Mouse (Mus musculus) embryonic facial prominence, embryonic 11.5 days (tissue): ENCODE results near the gene Pou3f1. TPM values are rescaled to one million over a fixed set of nuclear protein-coding genes. Genes with fewer than 3 reads are reported as not detected.

Experiments
- ATAC-seq: fragments of 200-750 bp; cut with Nextera tagmentation; replicated peaks from 2 replicates; pipeline ENCODE4 v1.8.0; 2017; ENCODE audit warnings: low read depth; ENCODE audit not compliant: insufficient number of reproducible peaks, low FRiP score, low TSS enrichment
- DNase-seq: peaks from one replicate; pipeline ENCODE4 v3.0.0-alpha.2; 2015; ENCODE audit warnings: low spot score
- H3K27ac ChIP-seq: fragments of 300-500 bp; sonication (generic); replicated peaks from 2 replicates; pipeline ENCODE4 v1.5.1; 2014; ENCODE audit warnings: mild to moderate bottlenecking, low read depth, low read length, control low read depth
- H3K27me3 ChIP-seq: fragments of 300-500 bp; sonication (generic); 2 replicates; pipeline ENCODE4 v1.6.1; 2014; ENCODE audit warnings: mild to moderate bottlenecking, low read length, moderate library complexity, mixed read lengths; ENCODE audit not compliant: control insufficient read depth, insufficient read depth
- H3K36me3 ChIP-seq: fragments of 300-500 bp; sonication (generic); replicated peaks from 2 replicates; pipeline ENCODE4 v1.6.1; 2014; ENCODE audit warnings: low read depth, mild to moderate bottlenecking, low read length, moderate library complexity, mixed read lengths; ENCODE audit not compliant: control insufficient read depth, insufficient read depth
- H3K4me1 ChIP-seq: fragments of 300-500 bp; sonication (generic); 2 replicates; pipeline ENCODE4 v1.6.1; 2014; ENCODE audit warnings: low read length, mixed read lengths; ENCODE audit not compliant: control insufficient read depth, insufficient read depth
- H3K4me2 ChIP-seq: fragments of 300-500 bp; sonication (generic); 2 replicates; pipeline ENCODE4 v1.6.1; 2014; ENCODE audit warnings: low read depth, mild to moderate bottlenecking, control low read depth, low read length, moderate library complexity
- H3K4me3 ChIP-seq: fragments of 300-500 bp; sonication (generic); 2 replicates; pipeline ENCODE4 v1.5.1; 2014; ENCODE audit warnings: low read depth, low read length, control low read depth
- H3K9ac ChIP-seq: fragments of 300-500 bp; sonication (generic); replicated peaks from 2 replicates; pipeline ENCODE4 v1.6.1; 2014; ENCODE audit warnings: mild to moderate bottlenecking, control low read depth, low read length
- H3K9me3 ChIP-seq: fragments of 300-500 bp; sonication (generic); replicated peaks from 2 replicates; pipeline ENCODE4 v1.6.1; 2016; ENCODE audit warnings: mild to moderate bottlenecking, low read length, inconsistent platforms, mixed read lengths; ENCODE audit not compliant: control insufficient read depth
- WGBS: fragments of 180-500 bp; shearing (Covaris S2); extraction: QIAGEN DNeasy Blood & Tissue Kit; methylation state at CpG from one replicate; pipeline ENCODE4 v1.1.7; 2014; 5-methylcytosine and 5-hydroxymethylcytosine counted together
- polyA plus RNA-seq: library from polyadenylated mRNA; unstranded; fragments of >200 nt; fragmentation: Nextera tagmentation; extraction: Ambion mirVana; gene quantifications from 2 replicates; pipeline ENCODE4 v1.2.1, GENCODE M21; 2014

Gene Pou3f1
- polyA plus RNA-seq, 1 experiment from 2014 or later = 3.4 TPM

DNA sequence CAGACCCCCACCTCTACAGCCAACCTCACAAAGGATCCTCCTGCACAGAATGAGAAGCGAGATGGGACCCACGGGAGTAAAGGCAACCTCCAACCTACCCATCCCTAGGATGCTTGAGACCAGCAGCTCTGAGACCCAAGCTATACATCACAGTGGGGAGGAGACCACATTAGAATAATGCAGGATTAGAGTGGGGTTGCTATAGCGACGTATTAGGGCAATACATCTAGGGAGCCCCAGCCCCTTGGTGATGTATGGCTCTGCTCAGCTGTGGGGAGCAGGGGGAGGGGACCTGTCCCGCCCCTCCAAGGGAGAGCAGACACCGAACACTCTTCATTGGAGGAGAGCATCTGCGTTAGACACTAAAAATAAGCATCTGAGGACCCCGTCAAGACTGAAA, 11.5 kb downstream of the Pou3f1 start:
- H3K27me3 ChIP-seq = peaks cover 8% of the 10 kb centered on the region
- H3K4me2 ChIP-seq = no peak overlapping the region
- DNase-seq (peak; percentile 42), ATAC-seq (peak; percentile 60)
- 20% methylated on average over 8 of the region's 8 CpGs for WGBS
- no peaks in the 10 kb centered on the region for H3K9me3 ChIP-seq
- H3K9ac ChIP-seq = no peak overlapping the region
- no peak overlapping the region for H3K27ac ChIP-seq
- H3K36me3 ChIP-seq = no peaks in the 10 kb centered on the region
- peaks cover 2% of the 10 kb centered on the region; the same call in 1 of the 2 replicates for H3K4me1 ChIP-seq
- H3K4me3 ChIP-seq = no peak overlapping the region

DNA sequence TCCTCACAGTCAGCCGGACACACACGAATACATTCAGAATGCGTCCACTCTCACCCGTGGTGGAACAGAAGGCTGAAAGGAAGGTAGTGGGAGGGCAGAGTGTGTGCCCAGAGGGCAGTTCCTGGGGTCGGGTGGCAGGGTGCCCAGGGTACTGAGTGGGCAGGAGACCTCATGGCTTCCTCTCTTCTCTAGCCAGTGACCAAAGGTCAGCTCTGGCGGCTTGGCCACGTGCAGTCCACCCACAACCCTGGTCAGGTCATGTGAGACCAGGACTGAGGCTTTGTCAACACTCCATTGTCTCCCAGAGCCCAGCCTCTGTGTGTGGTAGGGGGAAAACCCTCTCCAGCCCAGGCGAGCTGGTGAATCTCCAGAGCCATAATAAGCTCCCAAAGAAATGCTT, 13.6 kb downstream of the Pou3f1 start:
- Histone ChIP-seq H3K9me3 (no peaks in the 10 kb centered on the region), H3K9ac (no peak overlapping the region), H3K4me1 (peaks cover 2% of the 10 kb centered on the region; the same call in 1 of the 2 replicates), H3K27ac (no peak overlapping the region), H3K4me2 (no peak overlapping the region), H3K27me3 (peaks cover 8% of the 10 kb centered on the region), H3K4me3 (no peak overlapping the region), H3K36me3 (no peaks in the 10 kb centered on the region)
- WGBS = 71% methylated on average over 8 of the region's 8 CpGs
- DNase-seq (no peak), ATAC-seq (no peak)

DNA sequence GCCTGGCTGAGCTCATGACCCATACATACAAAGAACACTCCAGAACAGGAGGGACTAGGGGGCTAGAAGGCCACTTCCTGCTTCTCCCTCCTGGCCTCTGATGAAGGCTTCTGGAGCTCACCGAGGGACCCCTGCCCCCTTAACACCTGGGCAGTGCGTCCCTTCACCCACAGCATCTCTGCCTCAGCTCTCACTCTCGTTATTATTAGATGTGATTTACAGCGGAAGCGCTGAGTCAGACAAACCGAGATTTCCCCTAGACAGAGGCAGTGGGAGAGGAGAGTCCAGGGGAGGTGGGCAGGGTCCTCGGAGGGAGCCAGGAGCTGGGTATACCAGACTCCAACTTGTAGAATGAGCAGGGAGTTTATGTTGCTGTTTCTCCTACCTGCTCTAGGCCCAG, 15.0 kb downstream of the Pou3f1 start:
- Histone ChIP-seq H3K27me3 (peaks cover 8% of the 10 kb centered on the region), H3K4me2 (no peak overlapping the region), H3K4me3 (no peak overlapping the region), H3K9ac (no peak overlapping the region), H3K4me1 (peaks cover 2% of the 10 kb centered on the region; the same call in 1 of the 2 replicates), H3K27ac (no peak overlapping the region), H3K9me3 (no peaks in the 10 kb centered on the region), H3K36me3 (no peaks in the 10 kb centered on the region)
- DNase-seq (no peak), ATAC-seq (no peak)
- WGBS = 30% methylated on average over 7 of the region's 7 CpGs

DNA sequence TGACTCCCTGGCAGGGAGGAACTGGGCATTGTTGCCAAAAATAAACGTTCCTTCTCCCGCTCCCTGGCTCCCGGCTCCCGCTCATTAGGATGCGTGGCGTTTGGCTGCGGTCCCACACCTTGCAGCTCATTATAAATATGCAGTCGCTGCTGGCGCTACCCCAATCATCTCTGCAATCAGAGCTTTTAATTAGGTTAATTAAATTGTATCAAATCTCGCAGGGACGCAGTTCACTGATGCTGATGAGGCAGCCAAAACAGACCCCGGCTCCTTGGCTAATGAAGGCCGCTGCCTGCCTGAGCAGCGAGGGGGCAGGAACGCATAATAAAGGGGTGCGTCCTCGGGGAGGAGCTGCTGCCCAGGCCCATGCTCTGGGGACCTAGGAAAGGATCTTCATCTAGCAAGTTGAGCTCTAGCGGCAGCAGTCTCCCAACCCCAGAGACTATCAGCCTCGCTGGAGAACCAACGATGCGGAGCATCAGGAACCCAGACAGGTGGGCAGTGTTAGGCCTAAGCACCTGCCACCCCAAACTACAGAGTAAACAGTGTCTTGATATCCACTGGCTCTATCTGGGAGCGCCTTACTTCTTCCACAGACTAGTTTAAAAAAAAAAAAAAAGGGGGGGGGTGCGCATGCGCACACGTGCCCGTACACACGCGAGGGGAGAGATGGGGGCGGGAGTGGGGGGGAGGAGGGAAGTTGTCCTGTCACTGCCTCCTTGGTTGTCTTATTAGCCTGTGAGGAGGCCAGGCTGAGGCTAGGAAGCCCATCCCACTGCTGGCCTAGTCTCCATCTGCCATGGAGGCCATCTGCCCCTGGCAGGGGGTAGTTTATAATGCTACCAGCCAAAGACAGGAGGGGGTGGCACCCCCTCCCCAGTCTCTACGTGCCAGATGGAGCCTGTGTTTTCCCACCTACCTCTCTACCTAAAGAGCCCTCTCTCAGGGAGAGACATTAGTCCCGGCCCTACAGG, 16.0 kb downstream of the Pou3f1 start:
- WGBS = 3% methylated on average over 24 of the region's 31 CpGs
- DNase-seq = peak; percentile 35
- peaks cover 8% of the 10 kb centered on the region for H3K27me3 ChIP-seq

DNA sequence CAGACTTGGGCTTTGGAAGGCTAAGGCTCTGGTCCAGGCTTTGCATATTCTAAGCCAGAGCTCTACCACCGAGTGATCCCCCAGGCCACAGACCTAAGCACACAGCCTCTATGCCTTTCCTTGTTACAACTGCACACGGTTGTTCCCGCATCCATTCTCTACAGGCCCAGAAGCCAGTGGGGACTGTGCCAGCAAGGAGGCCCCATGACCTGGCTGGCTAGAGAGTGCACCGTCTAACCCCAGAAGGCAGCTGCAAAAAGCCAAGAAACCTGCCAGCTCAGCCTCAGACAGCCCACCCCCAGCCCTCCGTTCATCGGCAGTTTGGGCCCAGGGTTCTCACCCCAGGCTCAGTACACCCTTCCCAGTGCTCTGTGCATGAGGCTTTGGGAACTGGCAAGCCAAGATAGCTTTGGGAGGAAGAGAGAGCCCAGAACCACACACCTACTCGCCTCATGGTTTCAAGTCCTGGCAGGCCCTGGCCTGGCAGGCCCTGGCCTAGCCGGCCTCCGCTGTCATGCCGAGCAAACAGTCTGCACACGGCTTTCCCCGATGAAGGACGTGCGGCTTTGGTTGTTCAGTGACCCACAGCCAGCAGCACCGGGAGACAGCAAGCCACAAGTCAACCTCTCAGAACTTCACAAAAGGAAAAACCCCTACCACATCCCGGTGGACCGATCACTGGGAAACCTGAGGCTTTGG, 17.9 kb downstream of the Pou3f1 start:
- Histone ChIP-seq H3K36me3 (no peaks in the 10 kb centered on the region; the same call in 1 of the 2 replicates), H3K4me3 (no peak overlapping the region), H3K4me1 (peaks cover 2% of the 10 kb centered on the region; the same call in 1 of the 2 replicates), H3K4me2 (no peak overlapping the region), H3K27ac (no peak overlapping the region), H3K9me3 (no peaks in the 10 kb centered on the region), H3K9ac (no peak overlapping the region; the same call in 1 of the 2 replicates), H3K27me3 (peaks cover 8% of the 10 kb centered on the region)
- ATAC-seq (peak; percentile 27; the same call in 1 of the 2 replicates), DNase-seq (no peak)
- 52% methylated on average over 17 of the region's 17 CpGs for WGBS

More for the DNA sequence above, 16.0 kb downstream of the Pou3f1 start:
- Histone ChIP-seq H3K9me3 (no peaks in the 10 kb centered on the region), H3K36me3 (no peaks in the 10 kb centered on the region), H3K4me2 (peak overlapping the region; percentile 48), H3K4me3 (peak overlapping the region; percentile 24), H3K9ac (0 out of 2 replicates have a peak overlapping the region, but pooled peaks have one; percentile 19), H3K4me1 (peaks cover 2% of the 10 kb centered on the region; the same call in 1 of the 2 replicates), H3K27ac (no peak overlapping the region)
- 0 out of 2 replicates have a peak, but pooled peaks have one; percentile 15 for ATAC-seq

DNA sequence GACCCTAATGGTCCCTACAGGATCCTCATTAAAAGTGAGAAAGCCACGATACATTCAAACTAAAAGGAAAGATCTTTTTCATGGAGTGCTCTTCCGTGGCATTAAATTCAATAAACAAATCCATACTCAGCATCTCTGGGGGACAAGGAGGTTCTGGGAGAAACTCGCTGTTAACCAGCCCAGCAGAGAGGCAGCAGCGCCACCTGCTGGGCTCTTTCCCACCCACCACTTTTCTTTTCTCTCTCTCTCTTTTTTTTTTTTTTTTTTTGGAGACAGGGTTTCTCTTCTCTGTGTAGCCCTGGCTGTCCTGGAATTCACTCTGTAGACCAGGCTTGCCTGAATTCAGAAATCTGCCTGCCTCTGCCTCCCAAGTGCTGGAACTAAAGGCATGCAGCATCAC, 18.4 kb downstream of the Pou3f1 start:
- no peak overlapping the region for H3K27ac ChIP-seq
- DNase-seq (peak; percentile 92), ATAC-seq (no peak)
- peaks cover 8% of the 10 kb centered on the region for H3K27me3 ChIP-seq
- WGBS = 1% methylated on average over 4 of the region's 4 CpGs
- peaks cover 2% of the 10 kb centered on the region; the same call in 1 of the 2 replicates for H3K4me1 ChIP-seq
- no peak overlapping the region for H3K4me3 ChIP-seq
- H3K9me3 ChIP-seq = no peaks in the 10 kb centered on the region
- H3K4me2 ChIP-seq = no peak overlapping the region
- no peaks in the 10 kb centered on the region; the same call in 1 of the 2 replicates for H3K36me3 ChIP-seq
- H3K9ac ChIP-seq = no peak overlapping the region

DNA sequence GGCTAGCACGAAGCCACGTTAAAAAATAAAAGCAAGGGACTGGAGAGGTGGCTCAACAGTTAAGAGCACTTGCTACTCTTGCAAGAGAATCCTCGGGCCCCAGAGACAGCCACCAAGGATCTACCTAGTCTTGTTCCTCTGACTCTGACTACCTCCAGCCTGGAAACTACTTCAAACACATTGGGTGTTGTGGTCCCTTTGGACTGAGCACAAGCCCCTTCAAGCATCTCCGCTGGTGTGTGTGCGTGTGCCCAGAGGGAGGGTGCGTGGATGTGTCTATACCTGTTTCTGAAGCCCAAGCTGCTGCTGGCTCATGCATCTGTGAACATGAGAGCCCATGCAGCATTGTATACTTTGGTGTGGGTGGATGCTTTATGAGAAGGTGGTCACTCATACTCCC, 19.4 kb downstream of the Pou3f1 start:
- no peaks in the 10 kb centered on the region; the same call in 1 of the 2 replicates for H3K36me3 ChIP-seq
- H3K4me3 ChIP-seq = no peak overlapping the region
- H3K4me1 ChIP-seq = peaks cover 2% of the 10 kb centered on the region; the same call in 1 of the 2 replicates
- no peak overlapping the region for H3K4me2 ChIP-seq
- H3K27me3 ChIP-seq = peaks cover 8% of the 10 kb centered on the region
- no peak for DNase-seq
- no peak overlapping the region for H3K9ac ChIP-seq
- 82% methylated on average over 6 of the region's 6 CpGs for WGBS
- no peak for ATAC-seq
- no peaks in the 10 kb centered on the region for H3K9me3 ChIP-seq
- no peak overlapping the region for H3K27ac ChIP-seq
